Mouse (Mus musculus) hindbrain, embryonic 16.5 days (tissue): ENCODE measurements around the gene Zfr2. TPM values are rescaled to one million over a fixed set of nuclear protein-coding genes. Genes with fewer than 3 reads are reported as not detected.
"Not testable (repeated sequence)": the region's sequence is repeated elsewhere in the genome, so short reads cannot be mapped to it uniquely, and the experiment has no call there.

Experiments used
- ATAC-seq: fragments of 200-750 bp; cut with Nextera tagmentation; 2 replicates; pipeline ENCODE4 v1.8.0; 2017; ENCODE audit warnings: moderate TSS enrichment, moderate library complexity
- H3K27ac ChIP-seq: fragments of 300-500 bp; sonication (generic); 2 replicates; pipeline ENCODE4 v1.5.1; 2014; ENCODE audit warnings: low read depth, mild to moderate bottlenecking, control low read depth, low read length, moderate library complexity
- H3K27me3 ChIP-seq: fragments of 300-500 bp; sonication (generic); replicated peaks from 2 replicates; pipeline ENCODE4 v1.6.1; 2014; ENCODE audit warnings: low read length; ENCODE audit not compliant: control insufficient read depth, insufficient read depth
- H3K36me3 ChIP-seq: fragments of 300-500 bp; sonication (generic); 2 replicates; pipeline ENCODE4 v1.6.1; 2014; ENCODE audit warnings: mild to moderate bottlenecking, low read length, moderate library complexity, mixed read lengths; ENCODE audit not compliant: control insufficient read depth, insufficient read depth
- H3K4me1 ChIP-seq: fragments of 300-500 bp; sonication (generic); 2 replicates; pipeline ENCODE4 v1.6.1; 2014; ENCODE audit warnings: low read depth, low read length; ENCODE audit not compliant: control insufficient read depth, insufficient read depth
- H3K4me2 ChIP-seq: fragments of 300-500 bp; sonication (generic); 2 replicates; pipeline ENCODE4 v1.6.1; 2014; ENCODE audit warnings: mild to moderate bottlenecking, low read length, control low read depth, moderate library complexity
- H3K4me3 ChIP-seq: fragments of 300-500 bp; sonication (generic); 2 replicates; pipeline ENCODE4 v1.5.1; 2014; ENCODE audit warnings: mild to moderate bottlenecking, low read length, control low read depth, moderate library complexity
- H3K9ac ChIP-seq: fragments of 300-500 bp; sonication (generic); 2 replicates; pipeline ENCODE4 v1.6.1; 2014; ENCODE audit warnings: low read depth, mild to moderate bottlenecking, control low read depth, low read length, moderate library complexity
- H3K9me3 ChIP-seq: fragments of 300-500 bp; sonication (generic); 2 replicates; pipeline ENCODE4 v1.6.1; 2014; ENCODE audit warnings: mild to moderate bottlenecking, low read length, moderate library complexity; ENCODE audit not compliant: control insufficient read depth
- WGBS: fragments of 180-500 bp; shearing (Covaris S2); extraction: QIAGEN DNeasy Blood & Tissue Kit; methylation state at CpG from one replicate; pipeline ENCODE4 v1.1.7; 2014; 5-methylcytosine and 5-hydroxymethylcytosine counted together
- polyA plus RNA-seq: library from polyadenylated mRNA; unstranded; fragments of >200 nt; fragmentation: Nextera tagmentation; extraction: Ambion mirVana; gene quantifications from 2 replicates; pipeline ENCODE4 v1.2.1, GENCODE M21; 2015

Zfr2 gene
- polyA plus RNA-seq, 1 experiment from 2014 or later = 23.8 TPM

- Histone ChIP-seq H3K4me1 (no peaks in the 10 kb centered on the region), H3K4me3 (no peak overlapping the region), H3K36me3 (peaks cover 52% of the 10 kb centered on the region), H3K9me3 (no peaks in the 10 kb centered on the region), H3K4me2 (no peak overlapping the region), H3K27me3 (no peaks in the 10 kb centered on the region), H3K27ac (no peak overlapping the region), H3K9ac (no peak overlapping the region)
- ATAC-seq = peak; percentile 50; the same call in 1 of the 2 replicates
- 36% methylated on average over 7 of the region's 7 CpGs for WGBS
These were observed 15.0 kb upstream of the Zfr2 start for GRCm38 (mm10) chr10:81217964-81218363.

GRCm38 (mm10) chr10:81221402-81222015 lies 11.4 kb upstream of the Zfr2 start:
- Histone ChIP-seq H3K9ac (no peak overlapping the region), H3K4me1 (no peaks in the 10 kb centered on the region), H3K36me3 (peaks cover 30% of the 10 kb centered on the region), H3K27ac (no peak overlapping the region), H3K4me3 (no peak overlapping the region), H3K27me3 (no peaks in the 10 kb centered on the region), H3K4me2 (no peak overlapping the region), H3K9me3 (no peaks in the 10 kb centered on the region)
- ATAC-seq = no peak
- WGBS = 83% methylated on average over 5 of the region's 5 CpGs

GRCm38 (mm10) chr10:81223731-81224130 lies 9.2 kb upstream of the Zfr2 start:
- H3K9ac ChIP-seq, H3K4me1 ChIP-seq, H3K9me3 ChIP-seq, H3K4me3 ChIP-seq, H3K4me2 ChIP-seq, ATAC-seq, H3K27ac ChIP-seq, H3K27me3 ChIP-seq: not testable (repeated sequence)
- peaks cover 17% of the 10 kb centered on the region; the same call in 1 of the 2 replicates for H3K36me3 ChIP-seq
- WGBS = 77% methylated on average over 2 of the region's 2 CpGs

- peak overlapping the region; percentile 79 for H3K9ac ChIP-seq
- 6% methylated on average over 20 of the region's 20 CpGs for WGBS
- peak overlapping the region; percentile 85 for H3K27ac ChIP-seq
- peaks cover 33% of the 10 kb centered on the region for H3K4me1 ChIP-seq
- no peaks in the 10 kb centered on the region for H3K27me3 ChIP-seq
- H3K4me2 ChIP-seq = peak overlapping the region; percentile 55
- peak overlapping the region; percentile 64 for H3K4me3 ChIP-seq
- H3K9me3 ChIP-seq = no peaks in the 10 kb centered on the region
- peak; percentile 35 for ATAC-seq
- H3K36me3 ChIP-seq = no peaks in the 10 kb centered on the region; the same call in 1 of the 2 replicates
These were observed 3.1 kb upstream of the Zfr2 start for GRCm38 (mm10) chr10:81229735-81230437.

GRCm38 (mm10) chr10:81230438-81231332 lies 2.3 kb upstream of the Zfr2 start, which contains the start of gene Atcay:
TSS of gene Atcay (minus strand) at chr10:81230833.
- H3K4me3 ChIP-seq = peak within 1 kb of the TSS; percentile 64
- H3K9ac ChIP-seq = peak within 1 kb of the TSS; percentile 79
- H3K9me3 ChIP-seq = no peaks in the 10 kb centered on the region
- H3K36me3 ChIP-seq = peaks cover 3% of the 10 kb centered on the region; the same call in 1 of the 2 replicates
- H3K27me3 ChIP-seq = no peaks in the 10 kb centered on the region
- H3K4me1 ChIP-seq = peaks cover 33% of the 10 kb centered on the region
- peak within 1 kb of the TSS; percentile 55 for H3K4me2 ChIP-seq
- ATAC-seq = peak; percentile 89
- H3K27ac ChIP-seq = peak within 1 kb of the TSS; percentile 85
- WGBS = 5% methylated on average over 27 of the region's 27 CpGs

- ATAC-seq = no peak
- Histone ChIP-seq H3K4me1 (peaks cover 33% of the 10 kb centered on the region), H3K9me3 (no peaks in the 10 kb centered on the region)
These were observed 1.5 kb upstream of the Zfr2 start for GRCm38 (mm10) chr10:81231436-81231835.

GRCm38 (mm10) chr10:81233226-81233585 lies 251 bp downstream of the Zfr2 start:
- peaks cover 3% of the 10 kb centered on the region; the same call in 1 of the 2 replicates for H3K36me3 ChIP-seq
- 0 out of 2 replicates have a peak, but pooled peaks cover 3% of the 10 kb centered on the region for H3K27me3 ChIP-seq
- 0% methylated on average over 22 of the region's 28 CpGs for WGBS
- peaks cover 28% of the 10 kb centered on the region for H3K4me1 ChIP-seq
- H3K27ac ChIP-seq = peak overlapping the region; percentile 67
- ATAC-seq = peak; percentile 55
- peak overlapping the region; percentile 76 for H3K4me3 ChIP-seq
- no peaks in the 10 kb centered on the region for H3K9me3 ChIP-seq
- H3K9ac ChIP-seq = peak overlapping the region; percentile 90
- H3K4me2 ChIP-seq = peak overlapping the region; percentile 76

More at GRCm38 (mm10) chr10:81231436-81231835, 1.5 kb upstream of the Zfr2 start:
- H3K4me2 ChIP-seq = peak overlapping the region; percentile 55
- H3K36me3 ChIP-seq = peaks cover 3% of the 10 kb centered on the region; the same call in 1 of the 2 replicates
- WGBS = 37% methylated on average over 7 of the region's 7 CpGs
- H3K9ac ChIP-seq = peak overlapping the region; percentile 79
- H3K4me3 ChIP-seq = peak overlapping the region; percentile 64
- H3K27me3 ChIP-seq = no peaks in the 10 kb centered on the region
- peak overlapping the region; percentile 85 for H3K27ac ChIP-seq

GRCm38 (mm10) chr10:81234206-81234605 lies 1.3 kb downstream of the Zfr2 start:
- ATAC-seq = no peak
- no peak overlapping the region for H3K9ac ChIP-seq
- 81% methylated on average over 6 of the region's 6 CpGs for WGBS

More at GRCm38 (mm10) chr10:81234206-81234605, 1.3 kb downstream of the Zfr2 start:
- Histone ChIP-seq H3K27ac (no peak overlapping the region), H3K27me3 (peaks cover 3% of the 10 kb centered on the region; the same call in 1 of the 2 replicates), H3K36me3 (0 out of 2 replicates have a peak, but pooled peaks cover 3% of the 10 kb centered on the region), H3K4me1 (peaks cover 18% of the 10 kb centered on the region), H3K4me3 (no peak overlapping the region), H3K4me2 (no peak overlapping the region), H3K9me3 (no peaks in the 10 kb centered on the region)
